In the genomic region with DNA sequence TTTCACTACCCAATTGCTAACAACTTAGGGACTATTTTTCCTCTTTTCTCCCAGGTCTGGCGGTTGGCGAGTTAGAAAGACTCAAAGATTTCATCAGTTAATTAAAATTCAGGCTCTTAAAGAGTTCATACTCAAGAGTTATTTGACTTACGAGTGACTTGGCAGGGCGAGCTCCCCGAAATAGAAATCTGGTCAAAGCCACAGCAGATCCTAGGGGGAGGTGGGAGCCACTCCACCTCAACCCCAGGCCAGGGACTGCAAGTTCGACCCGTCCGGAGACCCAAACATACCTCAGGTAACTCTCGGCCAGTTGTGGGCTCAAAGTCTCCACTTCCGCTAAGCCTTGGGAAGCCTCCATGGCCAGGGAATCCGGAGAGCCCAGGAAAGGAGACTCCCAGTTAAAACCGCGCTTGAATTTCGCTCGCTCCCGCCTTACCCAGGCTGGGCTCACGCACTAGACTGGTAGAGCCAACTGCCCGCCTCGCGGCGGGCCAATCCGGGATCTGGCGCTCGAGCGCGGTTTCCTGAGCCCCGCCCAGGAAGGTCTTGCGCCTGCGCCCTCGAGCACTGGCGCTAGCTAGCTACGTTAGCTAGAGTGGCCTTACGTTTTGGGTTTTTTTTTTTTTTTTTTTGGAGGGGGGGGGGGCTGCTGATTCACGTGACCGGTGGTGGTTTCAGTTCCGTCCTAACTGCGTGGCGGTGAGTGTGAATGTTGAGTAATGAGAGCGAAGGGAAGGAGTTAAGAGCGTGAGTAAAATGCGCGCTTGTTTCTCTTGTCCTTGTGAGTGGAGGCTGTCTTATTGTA, we compare ENCODE assay signal across 8 mouse cellular contexts. TPM values are rescaled to one million over a fixed set of nuclear protein-coding genes. Genes with fewer than 3 reads are reported as not detected.
DNase-seq lines count a peak whose midpoint lies in the region; ATAC-seq and TF ChIP-seq lines count a peak whose summit lies in the region.

A gene (minus strand): TSS at position 474 of the 805 bp plus-strand sequence.

- H3K27ac ChIP-seq in heart, embryonic 13.5 days (replicated peaks): peak within 1 kb of the TSS; percentile 83
- peak within 1 kb of the TSS; percentile 85 for H3K27ac ChIP-seq in liver, embryonic 12.5 days
- H3K27ac ChIP-seq in stomach, embryonic 15.5 days: peak within 1 kb of the TSS; percentile 77; the same call in 1 of the 2 replicates

- peak within 1 kb of the TSS; percentile 77 for H3K9ac ChIP-seq in heart, embryonic 13.5 days
- H3K9ac ChIP-seq in liver, embryonic 12.5 days: peak within 1 kb of the TSS; percentile 72
- H3K9ac ChIP-seq in stomach, embryonic 15.5 days: peak within 1 kb of the TSS; percentile 37; the same call in 1 of the 2 replicates

- H3K27me3 ChIP-seq in C2C12 (ENCODE audit: control insufficient read depth, insufficient read depth, insufficient read length): no peaks in the 10 kb centered on the region
- no peaks in the 10 kb centered on the region for H3K27me3 ChIP-seq in erythroblast, embryonic 14.5 days (ENCODE audit: control insufficient read depth)
- peaks cover 3% of the 10 kb centered on the region; the same call in 1 of the 2 replicates for H3K27me3 ChIP-seq in heart, embryonic 13.5 days (replicated peaks)
- no peaks in the 10 kb centered on the region for H3K27me3 ChIP-seq in liver, embryonic 12.5 days (replicated peaks)
- H3K27me3 ChIP-seq in stomach, embryonic 15.5 days (replicated peaks): no peaks in the 10 kb centered on the region

- no peak for TF ChIP-seq CTCF in C2C12 (IDR thresholded peaks at IDR 0.05; ENCODE audit: control insufficient read depth, insufficient read depth, insufficient read length)
- no peak for TF ChIP-seq CTCF in brain, embryonic 14.5 days (IDR thresholded peaks at IDR 0.05; ENCODE audit: borderline replicate concordance, extremely low read depth, insufficient read depth, insufficient read length)

- peak within 1 kb of the TSS; percentile 39 for H3K4me3 ChIP-seq in C2C12 (ENCODE audit: insufficient read depth, poor library complexity, severe bottlenecking)
- peak within 1 kb of the TSS; percentile 87 for H3K4me3 ChIP-seq in erythroblast, embryonic 14.5 days (replicated peaks)
- peak within 1 kb of the TSS; percentile 61 for H3K4me3 ChIP-seq in heart, embryonic 13.5 days
- peak within 1 kb of the TSS; percentile 67 for H3K4me3 ChIP-seq in liver, embryonic 12.5 days
- peak within 1 kb of the TSS; percentile 56 for H3K4me3 ChIP-seq in stomach, embryonic 15.5 days (replicated peaks)

- H3K9me3 ChIP-seq in erythroblast, embryonic 14.5 days (ENCODE audit: control insufficient read depth, low read length): peaks cover 2% of the 10 kb centered on the region; the same call in 1 of the 2 replicates
- no peaks in the 10 kb centered on the region for H3K9me3 ChIP-seq in heart, embryonic 13.5 days
- H3K9me3 ChIP-seq in liver, embryonic 12.5 days (replicated peaks): no peaks in the 10 kb centered on the region
- no peaks in the 10 kb centered on the region for H3K9me3 ChIP-seq in stomach, embryonic 15.5 days

- H3K4me1 ChIP-seq in erythroblast, embryonic 14.5 days (ENCODE audit: control insufficient read depth): peaks cover 22% of the 10 kb centered on the region
- peaks cover 4% of the 10 kb centered on the region; the same call in 1 of the 2 replicates for H3K4me1 ChIP-seq in heart, embryonic 13.5 days
- peaks cover 15% of the 10 kb centered on the region; the same call in 1 of the 2 replicates for H3K4me1 ChIP-seq in liver, embryonic 12.5 days
- no peaks in the 10 kb centered on the region for H3K4me1 ChIP-seq in stomach, embryonic 15.5 days

- no peaks in the 10 kb centered on the region for H3K36me3 ChIP-seq in C2C12 (ENCODE audit: control insufficient read depth, insufficient read depth)
- H3K36me3 ChIP-seq in erythroblast, embryonic 14.5 days (ENCODE audit: control insufficient read depth): peaks cover 20% of the 10 kb centered on the region
- no peaks in the 10 kb centered on the region for H3K36me3 ChIP-seq in heart, embryonic 13.5 days
- peaks cover 5% of the 10 kb centered on the region; the same call in 1 of the 2 replicates for H3K36me3 ChIP-seq in liver, embryonic 12.5 days
- H3K36me3 ChIP-seq in stomach, embryonic 15.5 days: no peaks in the 10 kb centered on the region

- peaks cover 47% of the 10 kb centered on the region for H3K79me2 ChIP-seq in C2C12 (ENCODE audit: control insufficient read depth, insufficient read depth)

- peak within 1 kb of the TSS; percentile 65 for H3K4me2 ChIP-seq in heart, embryonic 13.5 days
- H3K4me2 ChIP-seq in liver, embryonic 12.5 days: peak within 1 kb of the TSS; percentile 64
- peak within 1 kb of the TSS; percentile 42 for H3K4me2 ChIP-seq in stomach, embryonic 15.5 days

- peak; percentile 98 for ATAC-seq in heart, embryonic 13.5 days (ENCODE audit: extremely low read depth, insufficient number of reproducible peaks, low FRiP score, low TSS enrichment)
- ATAC-seq in liver, embryonic 12.5 days: peak; percentile 99
- ATAC-seq in stomach, embryonic 15.5 days (ENCODE audit: insufficient read depth, low FRiP score, low read depth): peak; percentile 98

- peak; percentile 98 for DNase-seq in brain, embryonic 14.5 days (ENCODE audit: low read depth)
- DNase-seq in kidney, postnatal 10 days: peak; percentile 94
- peak; percentile 85 to 90 for DNase-seq in natural killer cell, adult 2 months (ENCODE audit: low spot score in 2 of 2)

- H3ac ChIP-seq in C2C12 (ENCODE audit: control insufficient read depth, insufficient read length, low read depth): peak within 1 kb of the TSS; percentile 82

- peaks cover 42% of the 10 kb centered on the region for H3K79me3 ChIP-seq in C2C12 (ENCODE audit: low read depth)

- TF ChIP-seq POLR2A in brain, embryonic 14.5 days (IDR thresholded peaks at IDR 0.05; ENCODE audit: borderline replicate concordance, extremely low read depth, insufficient read depth, insufficient read length, poor library complexity, severe bottlenecking): no peak

- WGBS in heart, embryonic 13.5 days: 7% methylated on average over 42 of the region's 42 CpGs
- WGBS in liver, embryonic 12.5 days (ENCODE audit: insufficient replicate concordance): 7% methylated on average over 42 of the region's 42 CpGs
- 15% methylated on average over 42 of the region's 42 CpGs for whole genome bisulfite sequencing in stomach, embryonic 15.5 days

TF ChIP-seq in C2C12, 6 proteins besides CTCF, POLR2A, EP300 and RAD21:
- TF ChIP-seq MYOD1 (IDR thresholded peaks at IDR 0.05; ENCODE audit: control insufficient read depth, insufficient read length, low read depth) (no peak), USF1 (IDR thresholded peaks at IDR 0.05; ENCODE audit: low read depth) (peak; percentile 75)
TF ChIP-seq in C2C12: peak in this region for 1.

RNA-seq across cellular contexts. Expression of the gene that starts here (rescaled TPM):
- polyA plus RNA-seq in C2C12 (2012; fragmentation: generic; extraction: Trizol): 6.2 TPM
- polyA plus RNA-seq in brain, embryonic 14.5 days (2012; rRNA removed): 2.2 and 2.5 TPM in 2 replicates
- polyA plus RNA-seq in erythroblast, embryonic 14.5 days (2012): 0.09 and 0.20 TPM in 2 replicates
- polyA plus RNA-seq in heart, embryonic 13.5 days (2015; fragmentation: Nextera tagmentation; extraction: Ambion mirVana): 7.4 and 8.6 TPM in 2 replicates
- 16.1 and 17.0 TPM in 2 replicates for polyA plus RNA-seq in liver, embryonic 12.5 days (2016; fragmentation: Nextera tagmentation; extraction: Ambion mirVana)
- 9.4 and 10.5 TPM in 2 replicates for polyA plus RNA-seq in stomach, embryonic 15.5 days (2015; fragmentation: Nextera tagmentation; extraction: Ambion mirVana)

Comparison
In these comparisons a context has a peak if more than half of its experiments do, and no peak if none do; other contexts are left out.
1. Peak in every context shown above with its lines: DNase-seq, ATAC-seq, H3K4me3 ChIP-seq and H3K27ac ChIP-seq.